Mouse (Mus musculus) heart, postnatal 36 days (tissue): ENCODE measurements at regions not wholly inside any gene's neighbourhood (a gene's known extent, or its start where the extent isn't known, plus 50 kb on each side); places are given as distances from the start of the nearest gene placed in this dataset.
"Not testable (repeated sequence)": the region's sequence is repeated elsewhere in the genome, so short reads cannot be mapped to it uniquely, and the experiment has no call there.

Experiments
- DNase-seq, 2 experiments: peaks; one replicate each; pipeline ENCODE4 v3.0.0; 2021 to 2022
- intact Hi-C: fragments of 180-260 bp; cut with DNase I; formaldehyde crosslinking; loops from one replicate; pipeline ENCODE4 v1.15.1; 2025

DNA sequence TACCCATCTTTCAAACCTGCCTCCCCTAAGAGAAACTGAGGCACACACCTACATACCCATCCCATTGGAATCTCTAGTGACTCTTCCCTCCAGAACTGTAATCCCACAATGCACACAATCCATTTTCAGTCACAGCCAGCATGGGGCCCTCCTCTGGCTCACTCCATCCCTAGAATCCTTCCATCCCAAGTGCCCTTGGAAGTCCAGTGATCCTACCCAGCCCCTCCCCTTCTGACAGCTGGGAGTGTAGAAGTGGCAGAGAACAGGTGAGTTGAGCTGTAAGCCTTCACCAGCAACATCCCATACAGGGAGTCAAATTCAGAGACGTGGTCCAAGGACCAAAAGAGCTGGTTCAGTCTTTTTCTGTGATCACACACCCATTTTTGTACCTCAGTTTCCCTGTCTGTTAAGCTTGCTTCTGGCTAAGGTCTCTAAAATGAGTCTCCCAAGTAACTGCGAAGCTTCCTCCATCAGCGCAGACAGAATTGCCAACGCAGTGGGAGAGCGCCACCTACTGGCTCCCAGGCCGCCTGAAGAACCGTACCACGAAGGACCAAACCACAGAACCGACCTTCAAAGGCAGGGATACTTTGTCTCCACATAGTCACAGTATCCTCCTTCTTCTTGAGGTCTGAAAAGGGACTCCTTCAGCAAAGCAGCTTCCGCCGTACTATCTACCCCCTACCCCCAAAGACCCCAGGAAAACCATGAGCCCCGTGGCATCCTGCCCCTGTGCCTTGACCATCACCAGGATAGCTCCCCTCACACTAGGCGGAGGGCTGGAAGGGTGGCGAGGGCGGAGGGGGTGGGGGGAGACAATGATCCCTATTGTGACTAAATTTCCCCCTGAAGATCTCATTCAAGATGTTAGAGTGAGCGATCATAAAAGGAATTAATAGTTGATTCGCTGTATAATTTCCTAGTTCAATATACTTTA lies 67.0 kb upstream of the Top1 start:
- peak; percentile 84 to 94 for DNase-seq

GRCm38 (mm10) chr2:160580250-160580649 lies 65.4 kb upstream of the Top1 start:
- no peak for DNase-seq
- intact Hi-C loops = no loop called here

More for the DNA sequence above, 67.0 kb upstream of the Top1 start:
- intact Hi-C loops = loop anchor here (1.0 to 10.0 kb wide), 5 partner anchors 167 to 1526 kb away; no protein-coding TSS in a partner anchor

GRCm38 (mm10) chr2:160581029-160581428 lies 64.7 kb upstream of the Top1 start:
- DNase-seq = no peak
- intact Hi-C loops = no loop called here

GRCm38 (mm10) chr2:160583034-160583433 lies 62.7 kb upstream of the Top1 start:
- DNase-seq, intact Hi-C loops: not testable (repeated sequence)

DNA sequence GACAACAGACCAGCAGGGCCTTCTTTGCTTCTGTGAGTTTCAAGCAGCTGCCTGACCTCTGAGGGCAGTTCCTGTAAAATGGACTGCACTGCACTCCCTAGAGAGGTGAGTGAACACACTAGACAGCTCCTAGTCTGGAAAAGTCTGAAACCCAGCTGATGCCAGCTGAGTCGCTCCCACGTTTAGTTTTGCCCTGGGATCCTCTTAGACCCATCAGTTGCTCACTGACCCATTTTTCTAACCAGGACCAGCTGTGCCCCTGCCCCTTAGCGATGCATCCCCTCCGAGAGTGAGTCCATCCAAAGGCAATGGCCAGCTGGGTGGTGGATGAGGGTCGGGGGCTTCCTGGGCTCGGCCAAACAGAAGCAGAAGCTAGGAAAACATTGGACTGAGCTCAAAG lies 62.2 kb upstream of the Top1 start:
- DNase-seq = no peak
- intact Hi-C loops = no loop called here

GRCm38 (mm10) chr2:160584568-160584967 lies 61.1 kb upstream of the Top1 start:
- intact Hi-C loops = no loop called here
- DNase-seq = no peak

DNA sequence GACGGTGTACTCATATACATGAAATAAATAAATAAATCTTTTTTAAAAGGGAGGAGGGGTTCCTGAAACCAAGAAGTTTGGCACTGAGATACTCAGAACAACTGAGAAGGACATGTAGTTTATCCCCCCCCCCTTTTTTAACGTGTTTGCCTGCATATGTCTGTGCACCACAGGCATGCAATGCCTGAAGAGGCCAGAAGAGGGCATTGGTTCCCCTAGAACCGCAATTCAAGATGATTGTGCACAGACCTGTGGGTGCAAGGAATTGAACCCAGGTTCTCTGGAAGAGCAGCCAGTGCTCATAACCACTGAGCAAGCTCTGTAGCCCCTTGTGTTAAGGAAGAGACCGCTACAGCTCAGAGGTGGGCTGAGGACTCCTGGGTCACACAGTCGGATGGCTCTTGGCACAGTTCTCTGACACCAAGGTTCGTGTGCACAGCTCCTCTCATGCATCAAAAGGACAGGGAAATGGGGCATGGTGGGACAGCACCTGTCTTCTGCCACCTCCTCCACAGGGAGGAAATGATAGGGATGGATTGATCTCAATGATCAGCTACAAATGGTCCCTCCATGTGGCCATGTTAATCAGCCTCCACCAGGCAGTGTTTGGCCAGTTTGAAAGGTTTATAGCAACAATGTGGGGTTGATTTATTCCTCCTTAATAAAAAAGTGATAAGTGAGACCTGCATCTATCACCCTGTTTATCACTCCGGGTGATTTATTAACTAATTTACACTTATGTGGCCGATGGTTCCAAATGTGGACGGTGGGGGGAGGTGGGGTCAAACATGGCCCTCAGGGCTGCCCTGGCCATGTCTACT lies 58.5 kb upstream of the Top1 start:
- intact Hi-C loops = no loop called here
- no peak for DNase-seq

GRCm38 (mm10) chr2:160588401-160588800 lies 57.3 kb upstream of the Top1 start:
- DNase-seq = no peak
- intact Hi-C loops = no loop called here

DNA sequence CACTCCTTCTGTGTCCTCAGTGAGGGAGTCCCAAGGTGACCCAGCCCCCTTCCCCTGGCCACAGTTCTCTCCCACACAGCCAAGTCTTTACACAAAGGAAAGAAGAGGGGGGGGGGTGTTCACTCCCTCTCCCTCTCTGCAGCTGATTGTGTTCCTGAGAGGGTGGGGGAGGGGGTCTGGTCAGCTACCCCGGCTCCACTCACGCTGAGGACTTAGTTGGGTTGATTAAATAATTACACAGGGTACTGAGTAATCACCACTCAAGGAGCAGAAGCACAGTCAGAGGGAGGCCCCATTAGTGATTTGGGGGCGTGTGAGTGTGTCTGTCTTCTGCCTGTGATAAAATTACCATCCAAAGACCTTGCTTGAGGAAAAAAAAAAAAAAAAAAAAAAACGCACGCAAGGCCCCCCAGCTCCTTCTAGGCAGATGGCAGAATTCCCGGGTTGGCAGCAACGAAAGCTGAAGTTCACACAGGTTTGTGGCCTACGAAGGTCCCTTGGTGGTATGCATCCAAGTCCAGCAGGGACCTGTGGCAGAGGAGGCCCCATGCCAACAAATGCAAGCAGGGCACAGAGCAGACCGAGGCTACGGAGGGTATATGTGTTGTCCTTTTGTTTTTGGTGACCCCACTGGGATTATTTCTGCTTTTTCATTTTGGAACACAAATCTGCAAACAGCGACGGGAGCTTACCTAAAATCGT lies 55.3 kb upstream of the Top1 start:
- intact Hi-C loops = loop anchor here (5.0 kb wide), 2 partner anchors 943 to 1678 kb away; no protein-coding TSS in a partner anchor
- DNase-seq = no peak

- intact Hi-C loops = loop anchor here (2.0 to 5.0 kb wide), 4 partner anchors 944 to 1727 kb away; no protein-coding TSS in a partner anchor
- no peak for DNase-seq
Measured at GRCm38 (mm10) chr2:160591446-160592180, 54.1 kb upstream of the Top1 start.

- intact Hi-C loops = loop anchor here (2.0 to 5.0 kb wide), 4 partner anchors 946 to 1728 kb away; no protein-coding TSS in a partner anchor
- DNase-seq = peak; percentile 80 to 82
Measured at GRCm38 (mm10) chr2:160593035-160593434, 52.7 kb upstream of the Top1 start.
